Mouse (Mus musculus) lung, embryonic 15.5 days (tissue): ENCODE results near the gene Nmur1. TPM values are rescaled to one million over a fixed set of nuclear protein-coding genes. Genes with fewer than 3 reads are reported as not detected.
A peak's percentile ranks its signal among the peaks of the same experiment; 100 is the strongest.

Source experiments
- ATAC-seq: fragments of 200-750 bp; cut with Nextera tagmentation; 2 replicates; pipeline ENCODE4 v1.8.0; 2017; ENCODE audit warnings: moderate number of reproducible peaks, borderline replicate concordance; ENCODE audit not compliant: low FRiP score, low TSS enrichment; ENCODE audit errors: extremely low read depth
- H3K27ac ChIP-seq: fragments of 300-500 bp; sonication (generic); 2 replicates; pipeline ENCODE4 v1.5.1; 2015; ENCODE audit warnings: moderate library complexity, mild to moderate bottlenecking, inconsistent platforms
- H3K27me3 ChIP-seq: fragments of 300-500 bp; sonication (generic); 2 replicates; pipeline ENCODE4 v1.6.1; 2015; ENCODE audit warnings: inconsistent platforms
- H3K36me3 ChIP-seq: fragments of 300-500 bp; sonication (generic); 2 replicates; pipeline ENCODE4 v1.6.1; 2015; ENCODE audit warnings: inconsistent platforms
- H3K4me1 ChIP-seq: fragments of 300-500 bp; sonication (generic); 2 replicates; pipeline ENCODE4 v1.6.1; 2015; ENCODE audit warnings: inconsistent platforms
- H3K4me2 ChIP-seq: fragments of 300-500 bp; sonication (generic); 2 replicates; pipeline ENCODE4 v1.6.1; 2015; ENCODE audit warnings: inconsistent platforms, mild to moderate bottlenecking, moderate library complexity
- H3K4me3 ChIP-seq: fragments of 300-500 bp; sonication (generic); 2 replicates; pipeline ENCODE4 v1.5.1; 2015; ENCODE audit warnings: mild to moderate bottlenecking, inconsistent platforms
- H3K9ac ChIP-seq: fragments of 300-500 bp; sonication (generic); 2 replicates; pipeline ENCODE4 v1.6.1; 2015; ENCODE audit warnings: inconsistent platforms
- H3K9me3 ChIP-seq: fragments of 300-500 bp; sonication (generic); 2 replicates; pipeline ENCODE4 v1.6.1; 2016; ENCODE audit warnings: inconsistent platforms
- WGBS: fragments of 180-500 bp; shearing (Covaris S2); methylation state at CpG from one replicate; pipeline ENCODE4 v1.1.7; 2015; 5-methylcytosine and 5-hydroxymethylcytosine counted together
- microRNA-seq: library from miRNA; unstranded; fragments of <30 nt; microRNA quantifications from one replicate; pipeline ENCODE4, GENCODE M21; 2016
- polyA plus RNA-seq: library from polyadenylated mRNA; unstranded; fragments of >200 nt; fragmentation: Nextera tagmentation; extraction: Ambion mirVana; gene quantifications from 2 replicates; pipeline ENCODE4 v1.2.1, GENCODE M21; 2015

Nmur1 gene
- polyA plus RNA-seq, 1 experiment from 2014 or later: 0.17 TPM

GRCm38 (mm10) chr1:86339156-86339812 lies 86.7 kb downstream of the Nmur1 start:
- no peaks in the 10 kb centered on the region for H3K27me3 ChIP-seq
- H3K36me3 ChIP-seq: no peaks in the 10 kb centered on the region
- WGBS: 24% methylated on average over 4 of the region's 4 CpGs
- no peak overlapping the region for H3K9ac ChIP-seq
- H3K4me2 ChIP-seq: no peak overlapping the region
- no peaks in the 10 kb centered on the region for H3K9me3 ChIP-seq
- no peak overlapping the region for H3K27ac ChIP-seq
- H3K4me3 ChIP-seq: no peak overlapping the region
- H3K4me1 ChIP-seq: no peaks in the 10 kb centered on the region
- no peak; the same call in 1 of the 2 replicates for ATAC-seq

GRCm38 (mm10) chr1:86336330-86336729 lies 89.7 kb downstream of the Nmur1 start:
- no peaks in the 10 kb centered on the region for H3K36me3 ChIP-seq
- WGBS: 21% methylated on average over 2 of the region's 2 CpGs
- no peak for ATAC-seq

More at GRCm38 (mm10) chr1:86336330-86336729, 89.7 kb downstream of the Nmur1 start:
- Histone ChIP-seq H3K27me3 (no peaks in the 10 kb centered on the region), H3K9ac (no peak overlapping the region), H3K4me2 (no peak overlapping the region), H3K4me3 (no peak overlapping the region), H3K4me1 (no peaks in the 10 kb centered on the region), H3K27ac (no peak overlapping the region), H3K9me3 (no peaks in the 10 kb centered on the region)

Small RNAs within 50 kb of the gene (microRNA-seq; reads per million reads assigned to microRNA genes)
- gene mmu-mir-3535: 48.2 reads per million, percentile 44 among the genes with 10 or more reads in this experiment

Other genes starting within 250 kb of the Nmur1 start
- gene B3gnt7, start 123.4 kb downstream of the Nmur1 start, polyA plus RNA-seq: 4.5 and 5.6 TPM in 2 replicates
- gene Ncl, start 66.8 kb downstream of the Nmur1 start, polyA plus RNA-seq: 342 and 365 TPM in 2 replicates
- gene Tex44, start 101 bp upstream of the Nmur1 start, polyA plus RNA-seq: not detected in 2 replicates
- 2,819 and 2,940 TPM in 2 replicates for gene Ptma, start 100.5 kb upstream of the Nmur1 start, polyA plus RNA-seq
- gene Pde6d, start 156.4 kb upstream of the Nmur1 start, polyA plus RNA-seq: 64.0 and 64.4 TPM in 2 replicates
- 36.0 and 37.8 TPM in 2 replicates for gene Cops7b, start 156.7 kb upstream of the Nmur1 start, polyA plus RNA-seq
- 0.52 and 0.72 TPM in 2 replicates for gene Nppc, start 244.3 kb upstream of the Nmur1 start, polyA plus RNA-seq